Mouse (Mus musculus) G1E (cell line): ENCODE data around the gene Coro7. TPM values are rescaled to one million over a fixed set of nuclear protein-coding genes. Genes with fewer than 3 reads are reported as not detected.

Experiments used
- ATAC-seq: 2 replicates; pipeline ENCODE4 v1.8.0; 2016; ENCODE audit warnings: mild to moderate bottlenecking; ENCODE audit not compliant: insufficient number of reproducible peaks, poor library complexity, low FRiP score, severe bottlenecking; ENCODE audit errors: extremely low read depth
- DNase-seq: peaks from one replicate; pipeline ENCODE4 v3.0.0; 2012; ENCODE audit warnings: low spot score
- H3K27me3 ChIP-seq: 2 replicates; pipeline ENCODE4 v1.6.1; 2012; ENCODE audit warnings: mild to moderate bottlenecking, low read length, inconsistent platforms; ENCODE audit not compliant: insufficient read depth
- H3K36me3 ChIP-seq: replicated peaks from 2 replicates; pipeline ENCODE3; 2012; ENCODE audit warnings: mild to moderate bottlenecking, inconsistent platforms
- H3K4me1 ChIP-seq: 2 replicates; pipeline ENCODE4 v1.6.1; 2012; ENCODE audit warnings: low read depth, low read length, inconsistent platforms, mixed read lengths; ENCODE audit not compliant: insufficient read depth
- H3K4me3 ChIP-seq: 2 replicates; pipeline ENCODE4 v1.5.1; 2012; ENCODE audit warnings: low read depth, mild to moderate bottlenecking, inconsistent platforms, low read length, moderate library complexity, mixed read lengths
- H3K9me3 ChIP-seq: replicated peaks from 2 replicates; pipeline ENCODE4 v1.6.1; 2012; ENCODE audit warnings: inconsistent platforms
- CTCF ChIP-seq: IDR thresholded peaks from 2 replicates; pipeline ENCODE4 v1.5.1; 2012; ENCODE audit warnings: low read depth, low read length, inconsistent platforms, mixed read lengths
- GATA1 ChIP-seq: IDR thresholded peaks from 2 replicates; pipeline ENCODE4 v1.6.1; 2012; ENCODE audit warnings: borderline replicate concordance, low read length, inconsistent platforms, mixed read lengths
- GATA2 ChIP-seq: IDR thresholded peaks from 2 replicates; pipeline ENCODE4 v1.6.1; 2012; ENCODE audit warnings: low read depth, low read length, inconsistent platforms, borderline replicate concordance
- POLR2AphosphoS5 ChIP-seq: IDR thresholded peaks from 2 replicates; pipeline ENCODE4 v1.6.1; 2012; ENCODE audit warnings: low read depth, low read length, inconsistent platforms; ENCODE audit not compliant: insufficient replicate concordance
- TAL1 ChIP-seq: conservative IDR thresholded peaks from 2 replicates; pipeline ENCODE4 v1.6.1; 2012; ENCODE audit warnings: low read depth, low read length, inconsistent platforms, mixed read lengths
- polyA plus RNA-seq: library from polyadenylated mRNA; stranded (reverse); fragments of >175 nt; gene quantifications from 2 replicates; pipeline ENCODE4 v1.2.3, GENCODE M21; 2012
- total RNA-seq, 2 experiments: library from RNA; stranded (forward) in 1 of 2; stranded (reverse) in 1 of 2; fragments of 200-1000 nt in 1 of 2; fragments of >200 nt in 1 of 2; fragmentation: Nextera tagmentation in 1 of 2; gene quantifications; 2 replicates each; pipeline ENCODE4 v1.2.3; 2014 to 2017

Gene Coro7
- total and polyA plus RNA-seq, 3 experiments: 34.8 to 205 (median 94.3) TPM

DNA sequence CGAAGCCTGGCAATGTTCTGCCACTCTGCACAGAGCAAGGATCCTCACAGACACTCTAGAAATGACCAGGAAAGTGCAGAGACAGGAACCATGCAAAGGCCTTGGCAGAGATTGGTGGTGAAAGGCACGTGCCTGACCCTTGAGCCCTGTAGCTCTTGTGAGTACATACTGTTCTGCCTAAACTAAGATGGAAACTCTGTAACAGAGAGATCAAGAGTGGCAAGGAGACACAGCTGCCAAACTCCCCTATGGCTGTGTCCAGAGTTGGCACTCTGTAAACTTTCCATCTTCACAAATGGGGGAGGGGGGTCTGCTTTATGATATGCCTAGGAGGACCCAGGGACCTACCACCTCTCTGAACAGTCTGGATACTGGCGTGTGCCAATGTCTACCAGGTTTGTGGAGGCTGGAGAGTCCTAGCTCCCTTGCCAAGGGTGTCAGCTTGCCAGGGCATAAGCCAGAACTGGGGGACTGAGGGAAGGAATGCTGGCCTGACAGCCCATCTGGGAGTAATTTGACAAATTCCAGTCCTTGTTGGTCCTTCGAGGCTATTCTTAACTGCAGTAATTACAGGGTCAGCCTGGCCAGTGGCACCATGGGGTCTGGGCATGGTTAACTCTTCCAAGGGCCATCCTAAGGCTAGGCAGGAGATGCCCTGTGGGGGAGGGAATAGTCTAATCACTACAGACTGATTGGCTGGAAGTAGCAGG lies 26.7 kb downstream of the Coro7 start:
- H3K27me3 ChIP-seq: no peaks in the 10 kb centered on the region
- TF ChIP-seq GATA1: no peak
- no peak for TF ChIP-seq POLR2AphosphoS5
- TF ChIP-seq GATA2: no peak
- no peak for TF ChIP-seq TAL1
- no peak for TF ChIP-seq CTCF
- DNase-seq: no peak
- ATAC-seq: no peak
- no peaks in the 10 kb centered on the region for H3K9me3 ChIP-seq
- H3K4me1 ChIP-seq: peaks cover 9% of the 10 kb centered on the region
- peaks cover 100% of the 10 kb centered on the region for H3K36me3 ChIP-seq
- no peak overlapping the region for H3K4me3 ChIP-seq

- TF ChIP-seq POLR2AphosphoS5 (no peak), GATA2 (no peak), GATA1 (no peak), TAL1 (no peak), CTCF (no peak)
- Histone ChIP-seq H3K4me3 (no peak overlapping the region), H3K4me1 (peaks cover 8% of the 10 kb centered on the region), H3K9me3 (no peaks in the 10 kb centered on the region), H3K36me3 (peaks cover 100% of the 10 kb centered on the region), H3K27me3 (no peaks in the 10 kb centered on the region)
- DNase-seq (no peak), ATAC-seq (no peak)
These were observed 28.0 kb downstream of the Coro7 start for GRCm38 (mm10) chr16:4651624-4652023.

DNA sequence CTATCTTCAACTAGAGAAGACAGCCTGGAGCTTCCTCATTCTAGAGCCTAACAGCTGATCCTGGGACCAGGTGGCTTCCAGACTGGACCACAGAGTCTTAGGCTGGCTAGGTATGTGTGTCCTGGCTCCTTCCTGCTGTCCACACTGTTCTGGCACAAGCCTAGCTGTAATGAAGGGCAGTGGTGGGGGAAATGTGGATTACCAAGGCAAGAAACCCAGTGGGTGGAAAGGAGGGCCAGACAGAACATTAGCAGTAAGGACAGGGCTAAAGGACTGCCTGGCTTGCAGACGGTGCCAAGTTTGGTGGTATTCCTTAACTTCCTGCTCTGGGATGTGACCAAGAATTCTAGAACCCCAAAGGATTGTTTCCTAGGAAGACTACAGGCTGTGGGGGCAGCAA lies 28.5 kb downstream of the Coro7 start:
- H3K9me3 ChIP-seq: no peaks in the 10 kb centered on the region
- TF ChIP-seq POLR2AphosphoS5: no peak
- TF ChIP-seq GATA2: no peak
- TF ChIP-seq GATA1: no peak
- TF ChIP-seq TAL1: no peak
- no peak for TF ChIP-seq CTCF
- DNase-seq: no peak
- no peak for ATAC-seq
- no peak overlapping the region for H3K4me3 ChIP-seq
- H3K4me1 ChIP-seq: peaks cover 3% of the 10 kb centered on the region; the same call in 1 of the 2 replicates
- H3K27me3 ChIP-seq: no peaks in the 10 kb centered on the region
- peaks cover 100% of the 10 kb centered on the region for H3K36me3 ChIP-seq

DNA sequence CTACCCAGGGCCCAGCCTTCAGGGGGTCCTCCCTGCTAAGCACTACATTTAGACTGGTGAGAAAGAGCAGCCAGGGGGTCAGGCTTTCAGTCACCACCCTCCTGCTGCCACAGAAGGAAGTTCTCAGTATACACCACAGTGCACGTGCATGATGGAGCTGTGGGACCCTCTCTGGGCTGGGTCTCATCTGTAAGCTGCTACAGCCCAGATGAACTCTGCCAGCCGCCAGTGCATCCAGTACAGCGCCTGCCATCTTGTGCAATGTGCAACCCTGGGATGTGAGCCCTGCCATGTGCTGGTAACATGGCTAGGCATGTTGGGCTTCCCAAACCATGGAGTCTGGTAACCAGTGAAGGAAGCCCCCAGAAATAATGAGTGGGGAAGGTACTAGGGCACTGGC lies 29.4 kb downstream of the Coro7 start:
- ATAC-seq (no peak), DNase-seq (no peak)
- TF ChIP-seq TAL1 (no peak), CTCF (no peak), GATA2 (no peak), POLR2AphosphoS5 (no peak), GATA1 (no peak)
- H3K36me3 ChIP-seq: peaks cover 100% of the 10 kb centered on the region
- H3K9me3 ChIP-seq: no peaks in the 10 kb centered on the region
- H3K4me3 ChIP-seq: no peak overlapping the region
- H3K27me3 ChIP-seq: no peaks in the 10 kb centered on the region
- H3K4me1 ChIP-seq: 0 out of 2 replicates have a peak, but pooled peaks cover 4% of the 10 kb centered on the region

DNA sequence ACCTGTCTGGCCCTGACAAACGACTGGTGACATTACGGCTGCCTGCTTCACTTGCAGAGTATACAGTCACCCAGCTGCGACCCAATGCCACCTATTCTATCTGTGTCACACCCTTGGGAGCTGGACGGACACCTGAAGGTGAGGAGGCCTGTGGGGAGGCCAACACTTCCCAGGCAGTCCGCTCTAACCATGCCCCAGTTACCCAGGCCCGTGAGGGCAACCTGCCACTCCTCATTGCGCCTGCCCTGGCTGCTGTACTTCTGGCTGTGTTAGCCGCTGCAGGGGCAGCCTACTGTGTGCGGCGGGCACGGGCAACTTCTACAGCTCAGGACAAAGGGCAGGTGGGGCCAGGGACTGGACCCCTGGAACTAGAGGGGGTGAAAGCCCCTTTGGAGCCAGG lies 29.9 kb downstream of the Coro7 start:
- no peak for DNase-seq
- H3K36me3 ChIP-seq: peaks cover 100% of the 10 kb centered on the region

GRCm38 (mm10) chr16:4649211-4649610 lies 30.4 kb downstream of the Coro7 start:
- DNase-seq: no peak
- TF ChIP-seq GATA1 (no peak), GATA2 (no peak), CTCF (no peak), TAL1 (no peak), POLR2AphosphoS5 (no peak)
- H3K27me3 ChIP-seq: no peaks in the 10 kb centered on the region
- H3K9me3 ChIP-seq: no peaks in the 10 kb centered on the region
- H3K4me3 ChIP-seq: no peak overlapping the region
- no peak for ATAC-seq
- H3K36me3 ChIP-seq: peaks cover 100% of the 10 kb centered on the region
- H3K4me1 ChIP-seq: 0 out of 2 replicates have a peak, but pooled peaks cover 4% of the 10 kb centered on the region

More for the DNA sequence above, 29.9 kb downstream of the Coro7 start:
- Histone ChIP-seq H3K4me3 (no peak overlapping the region), H3K9me3 (no peaks in the 10 kb centered on the region), H3K27me3 (no peaks in the 10 kb centered on the region), H3K4me1 (0 out of 2 replicates have a peak, but pooled peaks cover 4% of the 10 kb centered on the region)
- TF ChIP-seq CTCF (no peak), GATA1 (no peak), GATA2 (no peak), POLR2AphosphoS5 (no peak), TAL1 (no peak)
- ATAC-seq: no peak
